Mouse (Mus musculus) adrenal gland, adult 8-10 months (tissue): Measurements from ENCODE around the gene Sipa1l3. TPM values are rescaled to one million over a fixed set of nuclear protein-coding genes. Genes with fewer than 3 reads are reported as not detected.

Experiments used
- DNase-seq: peaks from one replicate; pipeline ENCODE4 v3.0.0; 2022
- total RNA-seq, 4 experiments: library from RNA; stranded (reverse); gene quantifications; 2 replicates each; pipeline ENCODE4 v1.2.4; 2022

Gene Sipa1l3
- total RNA-seq, 4 experiments from 2014 or later, result 33.2 to 42.3 (median 40.6) TPM

DNA sequence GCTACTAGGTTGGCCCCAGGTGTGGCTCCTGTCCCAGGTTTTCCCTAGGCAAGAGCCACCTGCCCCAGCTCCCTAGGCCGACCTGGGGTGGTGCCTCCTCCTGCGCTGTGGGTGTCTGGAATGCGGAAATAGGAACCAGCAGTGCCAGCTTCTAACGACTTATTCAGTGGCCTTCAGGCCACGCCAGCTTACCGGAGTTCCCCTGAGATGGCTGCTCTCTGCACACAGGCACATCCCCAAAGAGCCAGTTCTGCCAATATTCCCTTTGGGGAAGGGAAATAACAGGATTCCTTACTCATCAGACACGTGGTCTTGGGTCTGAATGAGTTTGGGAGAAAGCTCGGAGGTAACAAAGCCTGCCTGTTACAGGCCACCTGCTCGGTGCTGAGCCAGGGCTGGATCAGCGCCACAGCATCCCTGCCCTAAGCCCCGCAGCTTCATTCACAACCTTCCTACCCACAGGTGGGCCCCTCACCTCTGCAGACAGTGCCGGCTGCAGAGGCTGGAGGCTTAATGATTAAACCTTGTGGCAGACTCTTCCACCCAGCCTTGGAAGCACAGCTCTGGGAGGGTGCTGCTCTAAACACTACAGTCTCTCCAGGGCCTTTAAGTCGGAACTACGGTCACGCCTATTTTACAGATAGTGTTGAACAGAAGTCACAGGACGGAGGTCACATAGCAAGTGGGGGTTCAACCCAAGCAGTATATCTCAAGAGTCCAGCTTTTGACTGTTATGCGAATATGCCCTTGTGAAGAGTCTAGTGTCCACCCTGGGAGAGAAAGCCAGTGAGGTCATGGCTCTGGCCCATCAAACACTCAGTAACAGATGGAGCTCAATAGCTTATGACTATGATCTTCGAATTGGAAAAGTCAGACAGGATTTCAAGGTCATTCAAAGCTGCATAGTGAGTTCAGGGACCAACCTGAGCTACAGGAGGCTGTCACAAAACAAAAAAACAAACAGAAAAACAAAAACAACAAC is 12.8 kb downstream of the Sipa1l3 start:
- no peak for DNase-seq

DNA sequence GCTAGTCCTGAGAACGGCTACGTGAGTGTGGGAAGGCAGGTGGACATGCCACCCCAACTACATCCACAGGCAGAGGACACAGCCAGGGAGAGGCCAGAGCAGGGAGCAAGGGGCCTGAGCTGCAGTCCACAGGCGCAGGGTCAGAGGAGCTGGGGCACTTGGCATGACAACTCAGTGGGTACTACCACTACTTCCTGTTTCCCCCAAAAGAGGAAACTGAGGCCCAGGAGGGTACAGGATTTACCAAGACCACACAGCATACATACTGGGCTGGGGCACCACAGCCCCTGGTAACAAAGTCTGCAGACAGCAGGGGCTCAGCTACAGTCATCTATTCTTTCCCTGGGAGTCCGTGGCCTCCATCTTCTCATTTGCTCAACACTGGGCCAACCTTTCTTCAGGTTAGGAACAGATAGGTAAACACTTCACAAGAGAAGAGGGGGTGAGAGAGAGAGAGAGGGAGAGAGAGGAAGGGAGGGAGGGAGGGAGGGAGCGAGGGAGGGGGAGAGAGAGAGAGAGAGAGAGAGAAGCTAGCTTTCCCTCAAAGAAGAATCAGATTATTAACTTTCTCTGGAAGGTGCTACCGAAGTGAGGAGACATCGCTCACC is 13.7 kb downstream of the Sipa1l3 start:
- DNase-seq, result no peak

DNA sequence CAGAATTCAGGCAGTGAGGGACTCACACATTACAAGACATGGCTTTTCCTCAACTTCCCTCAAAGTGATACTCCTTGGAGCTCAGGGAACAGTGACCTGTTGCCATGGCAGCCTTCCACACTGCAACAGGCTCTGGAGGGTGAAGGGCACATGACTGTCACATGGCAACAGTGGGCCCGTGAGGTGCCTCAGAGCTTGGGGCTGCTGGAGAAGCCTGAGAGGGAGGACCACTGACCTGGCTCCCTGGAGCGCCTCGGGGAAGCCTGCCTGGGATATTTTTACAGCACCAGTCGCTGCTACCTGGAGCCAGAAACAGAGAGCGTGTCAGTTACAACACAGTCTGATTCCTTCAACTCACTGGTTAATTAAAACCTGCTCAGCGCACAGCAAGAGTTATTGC is 14.8 kb downstream of the Sipa1l3 start:
- DNase-seq, result no peak

DNA sequence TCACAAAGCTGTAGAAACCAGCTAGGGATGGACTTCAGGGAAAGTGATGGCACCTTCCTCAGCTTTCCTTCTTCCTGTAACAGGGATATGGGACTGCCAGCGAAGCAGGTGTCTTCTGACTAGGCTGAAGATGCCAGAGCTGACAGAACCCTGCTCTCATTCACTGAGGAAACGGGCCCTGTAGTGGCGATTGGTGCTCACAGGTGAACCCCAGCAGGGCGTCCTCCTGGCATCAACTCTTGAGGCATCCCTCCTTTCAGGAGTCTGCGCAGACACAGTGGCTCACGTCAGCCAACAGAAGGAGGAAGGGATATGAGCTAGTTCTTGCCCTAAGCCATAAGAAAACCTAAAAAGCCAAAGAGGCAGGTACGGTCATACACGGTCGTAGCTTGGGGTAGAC is 17.2 kb downstream of the Sipa1l3 start:
- DNase-seq, result no peak

DNA sequence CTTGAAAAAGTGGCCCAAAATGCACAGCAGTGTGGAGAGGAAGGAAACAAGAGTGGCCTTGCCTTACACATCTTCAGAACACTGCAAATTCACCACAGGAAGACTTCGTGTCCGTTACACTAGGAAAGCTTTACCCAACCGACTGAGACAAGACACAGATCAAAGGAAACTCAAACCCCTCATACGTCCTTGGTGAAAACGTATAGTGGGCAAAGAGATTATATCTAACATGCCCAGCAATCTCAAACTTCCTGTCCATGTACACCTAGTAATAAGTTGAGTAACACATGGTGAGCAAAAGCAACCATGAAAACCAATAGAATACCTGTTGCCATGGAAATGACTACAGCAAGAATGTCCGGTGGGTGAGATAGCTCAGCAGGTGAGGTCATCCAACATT is 19.4 kb downstream of the Sipa1l3 start:
- no peak for DNase-seq

DNA sequence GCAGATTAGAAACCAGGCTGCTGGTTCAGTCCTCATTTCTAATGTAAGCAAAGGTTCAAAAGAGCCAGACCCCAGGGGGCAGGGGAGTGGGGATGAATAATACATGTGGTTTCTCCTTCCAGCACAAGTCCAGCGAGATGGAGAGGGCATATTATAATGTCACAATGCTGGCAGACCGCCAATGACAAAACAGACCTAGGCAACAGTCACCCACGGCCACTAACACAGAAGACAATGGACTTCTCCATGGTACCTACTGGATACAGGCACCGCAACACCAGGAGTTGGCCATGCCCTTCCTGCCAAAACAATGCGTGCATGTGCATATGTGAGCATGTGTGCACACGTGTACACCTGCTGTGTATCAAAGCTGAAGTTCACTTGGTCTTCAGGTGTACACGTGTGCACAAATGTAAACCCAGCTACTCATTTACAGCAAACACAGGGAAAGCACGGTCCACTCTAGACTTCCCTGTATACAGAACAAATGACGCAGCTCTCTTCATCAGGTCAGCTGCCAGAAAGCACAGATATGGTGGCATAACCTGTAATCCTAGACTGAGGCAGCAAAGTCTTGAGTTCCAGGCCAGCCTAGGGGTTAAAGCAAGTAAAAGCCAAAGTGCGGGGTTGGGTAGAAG is 21.4 kb downstream of the Sipa1l3 start:
- peak; percentile 19 for DNase-seq

DNA sequence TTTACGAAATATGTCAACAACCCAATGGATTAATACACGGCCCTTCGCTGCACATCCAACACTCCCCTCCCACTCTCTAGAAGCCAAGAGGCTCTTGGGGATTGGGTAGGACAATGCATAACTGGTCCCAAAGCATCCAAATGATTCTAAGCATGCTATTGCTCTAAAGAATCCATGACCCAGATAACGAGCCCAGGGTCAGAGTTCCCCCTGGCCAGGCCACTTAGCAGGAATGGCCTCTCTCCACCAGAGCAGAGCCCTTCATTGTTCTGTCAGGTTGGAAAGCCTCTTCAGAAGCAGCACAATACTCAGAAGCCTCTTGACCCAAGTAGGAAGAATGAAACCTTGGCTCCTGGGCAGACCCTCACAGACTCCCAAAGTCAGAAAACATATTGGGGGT is 22.1 kb downstream of the Sipa1l3 start:
- DNase-seq, result no peak

DNA sequence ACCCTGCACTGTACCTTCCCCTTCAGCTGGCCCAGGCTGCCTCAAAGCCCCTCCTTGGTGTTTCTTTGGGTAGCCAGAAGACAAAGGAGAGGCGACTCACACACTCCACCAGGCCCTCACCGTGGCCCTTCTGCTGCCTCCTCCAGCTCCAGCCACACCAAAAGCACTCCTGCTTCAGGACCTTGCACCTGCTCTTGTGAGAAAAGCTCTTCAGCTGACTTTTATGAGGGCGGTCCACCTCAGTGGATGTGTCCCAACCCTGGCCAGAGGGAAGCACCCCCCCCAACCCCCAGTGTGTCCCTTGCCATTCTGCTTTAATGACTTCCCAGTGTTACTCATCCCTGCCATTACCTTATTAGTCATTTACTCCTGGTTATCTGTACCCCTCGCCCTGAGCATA is 22.6 kb downstream of the Sipa1l3 start:
- no peak for DNase-seq

DNA sequence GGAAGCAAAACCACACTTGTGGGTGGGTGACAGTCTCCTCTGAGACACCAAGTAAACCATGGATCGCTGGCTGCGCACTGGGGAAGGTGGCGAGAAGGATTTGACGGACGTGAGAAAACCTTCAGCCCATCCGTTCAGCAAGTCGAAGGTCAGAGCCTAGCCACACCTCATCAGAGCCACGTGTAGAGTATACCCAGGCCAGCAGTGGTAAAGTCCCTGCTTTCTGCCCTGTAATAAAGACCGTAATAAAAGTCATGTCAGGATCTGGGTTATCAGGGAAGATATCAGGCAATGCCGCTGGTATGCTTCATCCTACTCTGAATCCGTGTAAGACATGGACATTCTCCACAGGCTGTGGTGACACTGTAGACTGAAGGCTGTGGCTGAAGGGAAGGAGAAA is 23.6 kb downstream of the Sipa1l3 start:
- no peak for DNase-seq

DNA sequence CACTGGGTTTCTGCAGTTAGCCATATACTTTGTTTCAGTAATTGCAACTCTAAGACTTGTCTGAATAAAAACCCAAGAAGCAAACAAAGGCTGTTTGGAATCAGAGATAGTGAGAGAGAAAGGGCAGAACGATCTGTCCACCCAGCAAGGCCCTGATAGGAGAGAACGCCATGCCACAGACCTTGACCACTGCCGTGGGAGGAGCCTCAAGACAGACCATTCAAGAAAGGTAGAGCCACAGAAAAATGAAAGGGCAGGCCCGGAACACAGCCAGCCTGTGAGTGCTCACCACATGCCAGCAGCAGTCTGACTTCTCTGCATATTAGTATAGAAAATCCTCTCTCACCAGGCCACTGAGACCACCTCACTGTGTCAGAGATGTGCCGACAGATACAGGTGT is 24.4 kb downstream of the Sipa1l3 start:
- no peak for DNase-seq

DNA sequence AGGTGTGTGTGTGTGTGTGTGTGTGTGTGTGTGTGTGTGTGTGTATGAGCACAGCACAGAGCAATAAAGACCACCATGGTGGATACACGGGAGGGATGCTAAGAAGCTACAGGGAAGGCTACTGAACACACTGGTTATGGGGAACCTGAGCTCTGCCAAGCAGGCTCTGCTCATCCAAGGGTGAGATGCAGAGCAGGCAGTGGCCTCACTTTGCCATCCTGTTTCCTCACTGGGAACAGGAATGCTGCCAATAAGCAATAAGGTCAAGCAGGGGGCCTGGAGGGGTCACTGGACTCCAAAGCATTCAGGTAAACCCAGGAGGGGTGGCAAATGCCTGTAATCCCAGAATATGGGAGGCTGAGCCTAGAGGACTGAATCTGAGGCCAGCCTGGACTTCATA is 25.4 kb downstream of the Sipa1l3 start:
- DNase-seq, result no peak

DNA sequence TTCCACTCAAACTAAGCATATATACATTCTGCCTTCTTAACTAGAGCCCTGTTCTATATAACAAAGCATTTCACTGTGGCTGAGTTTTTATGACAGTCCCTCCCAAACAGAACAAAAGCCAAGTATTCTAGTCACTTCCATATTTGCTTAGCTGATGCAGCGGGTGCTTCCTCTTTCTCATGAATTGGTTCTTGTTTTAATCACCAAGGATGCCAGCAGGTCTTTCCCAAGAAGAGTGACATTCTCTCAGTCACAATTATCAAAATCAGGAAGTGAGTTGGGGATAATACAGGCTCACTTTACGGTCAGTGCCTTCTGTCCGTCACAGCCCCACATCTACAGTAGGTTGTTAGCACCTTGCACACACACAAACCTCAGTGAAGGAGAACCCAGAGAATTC is 26.6 kb downstream of the Sipa1l3 start:
- DNase-seq, result no peak

DNA sequence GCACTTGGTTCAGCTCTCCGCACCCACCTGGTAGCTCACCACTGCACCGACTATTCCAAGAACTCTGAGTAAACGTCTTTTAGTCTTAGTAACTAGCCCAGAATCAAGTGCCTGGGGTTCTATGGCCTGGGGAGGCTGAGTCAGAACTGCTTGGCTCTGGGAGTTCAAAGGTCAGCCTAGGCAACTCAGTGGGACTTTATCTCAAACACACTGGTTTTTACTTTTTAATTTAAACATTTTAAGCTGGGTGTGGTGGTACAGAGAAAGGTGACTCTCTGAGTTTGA is 27.0 kb downstream of the Sipa1l3 start:
- no peak for DNase-seq

DNA sequence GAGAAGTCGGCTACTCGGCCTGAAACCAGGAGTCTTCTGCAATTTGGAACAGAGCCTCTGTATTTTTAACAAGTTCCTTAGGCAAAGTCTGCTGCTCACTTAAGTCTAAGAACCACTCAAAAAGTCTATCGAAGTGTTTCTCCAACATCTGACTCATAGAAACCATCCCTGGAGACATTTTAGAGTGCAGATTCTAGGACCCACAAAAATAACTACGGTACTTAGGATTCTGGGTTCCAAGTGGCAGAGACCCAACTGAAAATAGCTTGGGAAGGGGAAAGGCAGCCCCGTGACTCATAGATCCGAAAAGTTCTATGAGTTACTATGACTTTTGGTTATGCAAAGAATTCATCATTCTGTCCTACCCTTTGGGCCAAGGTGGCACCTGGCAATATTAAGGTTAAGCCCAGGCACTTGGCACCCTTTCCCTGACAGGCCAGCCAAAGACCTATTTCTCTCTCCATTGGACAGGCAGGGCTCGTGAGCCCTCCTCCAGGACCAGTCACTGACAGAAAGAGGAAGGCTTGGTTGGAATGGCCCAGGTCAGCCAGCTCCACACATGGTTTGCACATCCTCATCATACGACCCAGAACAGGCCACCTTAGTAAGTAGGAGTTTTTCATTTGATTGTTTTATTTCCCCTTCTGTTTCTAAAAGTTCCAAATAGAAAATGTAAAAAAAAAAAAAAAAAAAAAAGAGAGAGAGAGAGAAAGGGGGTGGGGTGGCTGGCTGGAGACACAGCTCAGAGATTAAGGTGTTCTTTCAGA is 27.6 kb downstream of the Sipa1l3 start:
- no peak for DNase-seq

DNA sequence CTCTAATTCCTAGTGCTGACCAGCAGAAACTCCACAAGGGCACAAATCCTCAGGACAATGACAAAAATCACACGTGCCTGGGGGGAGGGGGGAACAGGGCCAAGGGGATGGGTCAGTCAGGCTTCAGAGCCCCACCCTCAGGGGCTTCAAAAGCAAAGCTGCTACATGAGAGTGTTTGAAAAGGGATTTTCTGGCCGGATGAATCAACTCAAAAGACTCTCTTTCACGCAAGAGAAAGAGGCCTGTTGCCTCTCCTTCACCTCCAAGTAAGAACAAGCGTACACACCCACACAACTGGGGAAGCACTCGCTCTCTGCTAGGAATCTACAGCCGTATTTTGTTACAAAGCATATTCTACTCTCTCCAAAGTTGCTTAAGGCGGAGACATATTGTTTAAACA is 28.6 kb downstream of the Sipa1l3 start:
- no peak for DNase-seq

DNA sequence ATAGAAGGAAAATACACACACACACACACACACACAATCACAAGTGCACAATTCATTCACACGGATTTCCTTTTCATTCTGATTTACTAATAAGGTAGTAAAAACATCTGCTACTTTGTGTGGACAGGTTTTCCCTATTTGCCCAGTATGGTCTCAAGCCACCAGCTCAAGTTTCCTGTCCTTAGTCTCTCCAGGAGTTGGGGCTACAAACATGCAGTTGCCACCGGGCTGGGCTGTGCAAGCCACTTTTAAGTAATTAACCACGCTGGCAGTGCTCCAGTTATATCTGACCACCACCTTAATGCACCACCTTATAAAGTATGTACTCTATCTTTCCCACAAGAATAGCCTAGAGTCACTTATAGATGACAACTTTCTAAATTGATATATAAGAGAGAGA is 29.1 kb downstream of the Sipa1l3 start:
- DNase-seq, result no peak

DNA sequence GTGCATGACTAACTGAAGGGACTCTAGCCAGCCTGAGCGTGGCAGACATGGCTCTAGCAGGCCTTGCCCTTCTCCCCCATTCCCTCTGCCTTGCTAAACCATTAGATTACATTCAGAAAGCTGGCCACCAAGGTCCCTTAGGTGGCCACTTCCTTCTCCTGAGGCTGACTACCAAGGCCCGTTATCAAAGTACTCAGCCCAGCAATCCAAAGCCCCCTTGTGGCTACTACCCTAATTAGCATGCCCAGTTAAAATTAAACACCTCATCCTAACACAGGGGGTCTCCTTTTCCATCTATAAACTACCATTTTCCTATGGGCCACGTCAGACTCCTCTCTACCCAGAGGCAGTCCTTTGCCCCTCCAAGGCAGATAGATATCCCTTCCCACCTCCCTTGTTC is 31.7 kb downstream of the Sipa1l3 start:
- DNase-seq, result no peak

DNA sequence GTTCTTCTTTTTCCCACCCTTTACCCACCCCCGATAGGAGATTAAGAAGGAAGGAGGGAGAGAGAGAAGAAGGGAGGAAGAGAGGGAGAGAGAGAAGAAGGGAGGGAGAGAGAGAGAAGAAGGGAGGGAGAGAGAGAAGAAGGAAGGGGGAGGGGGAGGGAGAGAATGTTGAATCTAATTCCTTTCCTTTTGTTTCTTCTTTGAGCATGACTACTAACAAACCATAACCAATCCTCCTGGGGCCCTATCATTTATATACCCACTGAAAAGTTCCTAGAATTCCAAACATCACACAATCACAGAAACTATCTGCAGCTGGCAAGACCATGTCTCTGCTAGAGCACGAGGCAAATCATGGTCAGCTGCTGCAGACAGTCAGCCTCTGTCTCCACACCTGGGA is 32.7 kb downstream of the Sipa1l3 start:
- DNase-seq, result no peak

DNA sequence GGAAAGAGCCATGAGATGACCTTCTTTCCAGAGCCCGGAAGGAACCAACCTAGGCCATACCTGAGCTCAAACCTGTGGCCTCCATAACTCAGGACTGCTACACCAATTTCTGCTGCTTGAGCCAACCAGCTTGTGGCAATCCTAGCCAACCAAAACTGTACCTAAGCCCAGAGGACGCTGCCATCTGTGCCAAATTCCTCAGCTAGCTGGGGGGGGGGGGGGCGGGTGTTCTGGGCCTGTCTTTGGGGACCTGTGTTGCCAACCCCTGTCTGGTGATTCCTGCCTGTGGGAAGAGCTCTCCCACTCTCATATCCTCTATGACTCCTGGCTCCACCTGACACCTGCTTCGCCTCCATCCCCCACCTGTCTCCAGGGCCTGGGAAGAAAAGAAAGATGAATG is 34.9 kb downstream of the Sipa1l3 start:
- no peak for DNase-seq

DNA sequence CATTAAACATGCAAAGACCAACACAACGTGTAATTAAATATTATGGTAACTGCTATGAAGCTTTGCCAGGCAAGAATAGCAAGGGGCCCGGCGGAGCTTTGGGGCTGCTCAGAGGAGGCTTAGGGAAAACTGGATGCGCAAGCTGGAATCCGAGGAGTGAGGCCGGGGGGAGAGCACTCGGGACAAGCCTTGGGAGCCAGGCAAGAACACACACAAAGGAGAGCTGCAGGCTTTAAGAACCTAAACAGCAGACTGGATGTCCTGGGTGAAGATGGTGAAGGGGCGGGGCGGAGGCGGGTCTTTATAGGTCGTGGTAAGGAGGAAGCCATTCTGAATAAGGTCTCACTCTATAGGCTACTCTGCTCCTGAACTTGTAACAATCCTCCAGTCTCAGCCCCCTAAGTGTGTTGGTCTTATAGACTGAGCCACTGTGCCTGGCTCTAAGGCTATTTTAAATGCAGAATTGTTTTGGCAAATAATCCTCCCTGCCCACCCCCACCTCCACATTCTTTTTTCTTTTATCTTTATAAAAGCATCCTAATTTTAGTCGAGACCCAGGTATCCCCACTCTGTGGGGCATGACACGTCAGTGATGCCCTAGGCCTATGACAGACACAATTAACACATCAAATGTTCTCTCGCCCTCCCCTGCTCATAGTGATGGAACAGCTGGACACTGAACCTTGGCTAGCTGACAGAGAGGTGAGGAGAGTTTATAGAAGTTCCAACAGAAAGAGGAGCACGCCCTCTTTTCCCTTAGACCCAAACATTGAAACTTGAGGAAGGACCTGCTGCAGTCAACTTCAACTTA is 36.9 kb downstream of the Sipa1l3 start:
- DNase-seq, result no peak

DNA sequence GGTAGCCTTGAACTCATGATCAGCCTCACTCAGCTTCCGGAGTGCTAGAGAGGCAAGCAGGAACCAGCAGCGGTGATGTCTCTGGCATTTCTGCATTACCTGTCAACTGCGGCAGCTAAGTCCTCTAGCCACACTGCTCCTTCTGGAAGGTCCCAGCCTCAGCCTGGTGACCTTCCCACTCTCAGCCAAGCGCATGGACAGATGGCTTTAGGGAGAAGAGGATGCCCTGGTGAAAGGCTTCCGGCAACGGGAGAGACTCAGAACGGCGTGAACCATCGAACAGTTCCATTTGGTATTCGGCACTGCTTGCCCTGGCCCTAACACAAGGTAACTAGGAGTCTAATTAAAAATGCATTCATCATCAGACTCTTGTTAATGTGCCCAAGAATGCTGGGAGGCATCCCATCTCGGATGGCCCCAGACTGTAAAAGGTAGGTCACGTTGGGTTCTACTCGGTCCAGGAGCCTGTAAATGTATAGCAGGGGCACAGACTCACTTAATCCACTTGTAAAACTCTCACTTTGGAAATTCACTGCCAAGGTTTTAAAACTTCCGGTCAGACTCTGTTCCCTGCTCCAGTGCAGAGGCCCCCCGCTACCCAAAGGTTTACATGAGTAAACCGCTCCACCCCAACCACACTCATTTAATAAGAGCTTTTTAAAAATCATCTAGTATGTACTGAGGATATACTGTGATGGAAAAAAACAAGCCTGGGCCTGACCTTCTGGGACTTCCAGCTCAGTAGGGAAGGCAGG is 37.7 kb downstream of the Sipa1l3 start:
- no peak for DNase-seq
